Mouse (Mus musculus) inflammation-experienced regulatory T-cells, adult 6 months (primary cell): Measurements from ENCODE around the gene Zfp454. TPM values are rescaled to one million over a fixed set of nuclear protein-coding genes. Genes with fewer than 3 reads are reported as not detected.

ENCODE experiments used
- ATAC-seq: one replicate; pipeline ENCODE4 v1.8.0; 2017
- polyA plus RNA-seq, 3 experiments: library from polyadenylated mRNA; unstranded; fragments of 100-300 nt; shearing (Covaris generic); gene quantifications; one replicate each; pipeline ENCODE4 v1.2.1; 2017

The Zfp454 gene
- polyA plus RNA-seq, 3 experiments from 2014 or later = not detected

DNA sequence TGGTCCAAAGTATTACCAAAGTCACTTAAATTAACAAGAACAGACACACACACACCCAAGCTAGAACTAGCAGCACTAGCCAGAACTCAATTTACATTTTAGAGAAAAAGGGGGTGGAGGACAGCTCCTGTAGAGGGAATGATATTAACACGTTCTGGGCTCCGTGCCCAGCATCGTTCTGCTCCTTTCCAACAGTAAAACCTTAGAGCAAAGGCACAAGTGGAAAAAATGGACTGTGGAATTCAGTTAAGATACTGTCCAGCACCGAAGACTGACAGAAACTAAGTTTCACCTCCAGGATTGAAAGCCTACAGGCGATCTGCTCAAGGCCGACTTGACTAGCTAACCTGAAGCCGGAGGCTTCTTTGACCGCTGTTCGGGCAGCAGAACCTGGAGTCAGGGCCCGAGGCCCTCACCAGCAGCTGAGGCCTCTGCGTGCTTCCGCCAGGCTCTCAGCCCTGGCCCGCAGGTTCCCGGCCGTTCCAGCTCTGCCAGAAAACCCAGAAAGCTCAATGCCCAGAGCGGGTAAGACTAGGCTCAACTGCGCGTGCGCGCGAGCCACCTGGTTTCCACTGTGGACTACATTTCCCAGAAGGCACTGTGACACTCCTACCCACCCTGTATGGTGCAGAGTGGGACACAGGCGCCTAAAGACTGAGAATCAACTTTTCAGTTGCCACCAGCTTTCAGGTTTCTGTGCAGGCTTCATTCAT, 46.3 kb downstream of the Zfp454 start, which contains the start of gene Zfp879:
Gene Zfp879 (minus strand): TSS at position 530 of the 713 bp plus-strand sequence.
- no peak for ATAC-seq

DNA sequence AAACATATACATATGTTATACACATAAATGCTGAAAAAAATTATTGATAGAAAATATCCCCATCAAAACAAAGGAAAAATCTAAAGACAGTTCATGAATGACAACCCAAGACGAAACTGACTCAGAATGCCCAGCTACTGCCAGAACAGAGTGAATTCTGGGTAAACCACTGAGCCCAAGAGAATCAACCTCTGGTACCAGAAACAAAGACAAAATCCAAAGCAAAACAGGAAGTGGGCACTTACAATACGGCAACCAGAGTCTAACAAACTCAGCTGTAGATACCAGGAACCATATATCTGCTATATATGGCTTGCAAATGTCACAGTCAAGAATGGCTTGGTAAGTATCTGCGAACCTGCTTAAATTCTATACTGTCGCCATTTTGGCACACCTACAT, 51.7 kb downstream of the Zfp454 start:
- peak; percentile 75 for ATAC-seq

DNA sequence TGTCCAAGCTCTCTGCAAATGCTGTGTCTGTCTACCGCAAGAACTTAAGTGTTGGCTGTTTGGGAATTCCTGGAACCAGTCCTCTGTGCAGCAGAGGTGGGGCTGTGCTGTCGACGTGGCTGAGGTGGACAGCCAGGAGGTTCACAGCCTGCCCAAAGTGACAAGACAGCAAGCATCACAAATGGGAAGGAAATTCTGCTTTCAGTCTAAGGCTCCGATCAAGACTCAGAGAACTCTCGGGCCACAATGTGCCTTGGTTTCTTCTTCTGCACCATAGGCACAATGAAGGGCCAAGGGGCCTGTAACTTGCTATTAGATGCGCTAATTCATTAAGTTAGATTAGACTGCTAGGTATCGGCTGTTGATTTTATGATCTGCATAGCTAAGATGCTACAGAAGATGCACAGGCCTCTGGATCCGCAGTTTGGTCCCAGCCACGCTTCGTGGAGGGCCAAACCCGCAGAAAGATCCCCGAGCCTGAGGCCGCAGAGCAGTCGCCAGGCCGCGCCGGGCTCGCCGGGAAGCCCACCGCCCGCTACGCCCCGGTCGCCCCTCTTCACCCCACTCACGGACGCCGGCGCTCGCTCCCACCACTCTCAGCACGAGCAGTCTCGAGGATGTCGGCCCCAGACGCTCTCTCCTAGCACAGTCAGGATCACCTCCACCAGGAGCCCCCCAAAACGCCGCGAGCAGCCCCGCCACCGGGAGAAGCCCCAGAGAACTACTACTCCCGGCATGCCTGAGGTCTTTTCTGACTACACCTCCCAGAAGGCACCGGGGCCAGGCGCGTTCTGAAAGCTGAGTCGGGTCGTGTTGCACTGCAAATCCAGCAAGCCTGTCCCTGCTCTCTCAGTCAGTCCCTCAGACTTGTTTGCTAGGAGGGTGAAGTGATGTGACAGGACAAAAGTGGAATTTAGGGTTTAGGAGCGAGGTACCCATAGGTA, 60.2 kb downstream of the Zfp454 start, which contains the start of gene Zfp354c:
Gene Zfp354c (minus strand): TSS at position 715 of the 944 bp plus-strand sequence.
- ATAC-seq = peak; percentile 95

DNA sequence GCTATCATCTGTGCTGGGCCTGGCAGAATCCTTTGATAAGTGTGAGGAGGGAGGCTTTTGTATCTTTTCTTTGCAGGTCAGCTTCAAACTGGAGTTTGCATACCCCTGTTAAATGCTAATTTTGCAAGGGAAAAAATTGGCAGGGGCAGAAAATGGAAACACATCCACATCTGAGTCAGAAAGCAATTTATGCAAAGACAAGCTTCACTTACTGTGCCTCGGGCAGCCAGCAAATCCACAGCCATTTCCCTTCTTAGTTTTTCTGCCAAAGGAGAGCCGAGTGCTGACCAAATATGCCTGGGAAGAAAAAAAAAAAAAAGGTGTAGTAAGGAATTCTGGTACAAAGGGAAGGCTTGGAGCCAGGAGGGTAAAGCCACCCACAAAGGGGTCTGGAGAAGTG, 61.2 kb downstream of the Zfp454 start:
- no peak for ATAC-seq

Other genes starting within 250 kb of the Zfp454 start
- 1 to 10 TPM in 2 of 3 experiments, under 1 TPM in 1; 0.65 to 2.6 (median 1.4) TPM for gene Zfp354c, start 59.9 kb downstream of the Zfp454 start, polyA plus RNA-seq
- not detected for gene Zfp879, start 46.1 kb downstream of the Zfp454 start, polyA plus RNA-seq
- not detected for gene Grm6, start 37.0 kb downstream of the Zfp454 start, polyA plus RNA-seq
- gene Zfp2, start 28.5 kb upstream of the Zfp454 start, polyA plus RNA-seq = under 1 TPM in 1 of 3 experiments, not detected in 2; 0.20 TPM
- not detected for gene Zfp354b, start 44.0 kb upstream of the Zfp454 start, polyA plus RNA-seq
- not detected for gene 4933414I15Rik, start 56.1 kb upstream of the Zfp454 start, polyA plus RNA-seq
- gene Prop1, start 66.1 kb upstream of the Zfp454 start, polyA plus RNA-seq = not detected
- not detected for gene Olfr1378, start 78.9 kb upstream of the Zfp454 start, polyA plus RNA-seq
- not detected for gene Olfr1377, start 94.3 kb upstream of the Zfp454 start, polyA plus RNA-seq
- gene Olfr51, start 115.9 kb upstream of the Zfp454 start, polyA plus RNA-seq = not detected
- gene Olfr54, start 126.6 kb upstream of the Zfp454 start, polyA plus RNA-seq = not detected
- gene Olfr1375, start 160.5 kb upstream of the Zfp454 start, polyA plus RNA-seq = not detected
- gene Zfp354a, start 171.6 kb upstream of the Zfp454 start, polyA plus RNA-seq = not detected